Comparison of ENCODE assay signal across 15 mouse cellular contexts in the genomic region with DNA sequence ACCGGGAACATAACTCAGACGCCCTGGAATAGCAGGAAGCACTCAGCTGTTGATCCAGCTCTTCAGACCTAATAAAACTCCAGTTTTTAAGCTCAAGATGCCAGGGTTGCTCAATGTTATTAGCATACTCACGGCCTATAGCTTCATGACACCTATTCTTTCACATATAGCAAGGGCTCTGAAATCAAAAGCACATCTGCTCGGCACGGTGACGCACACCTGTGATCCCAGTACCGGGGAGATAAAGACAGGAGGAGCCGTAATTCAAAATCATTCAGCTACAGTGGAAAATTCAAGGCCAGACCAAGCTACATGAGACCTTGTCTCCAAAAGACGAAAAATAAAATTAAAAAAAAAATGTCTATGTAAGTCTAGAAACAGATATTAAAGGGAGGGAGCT. TPM values are rescaled to one million over a fixed set of nuclear protein-coding genes. Genes with fewer than 3 reads are reported as not detected.
"Had no signal": no experiment of that assay in that cellular context is flagged by ENCODE, and none has a peak within 500 bp of the region (broad histone marks: within the 10 kb centered on the region; RNA-seq: fewer than 3 reads in every experiment).

No protein-coding gene starts in this region.

- H3K36me3 ChIP-seq: neural tube, embryonic 12.5 days; neural tube, embryonic 13.5 days; neural tube, embryonic 15.5 days; stomach, embryonic 15.5 days had no signal

- H3K27ac ChIP-seq: neural tube, embryonic 12.5 days; neural tube, embryonic 13.5 days; neural tube, embryonic 15.5 days; stomach, embryonic 15.5 days; stomach, postnatal 0 days had no signal

- DNase-seq: retina, postnatal 1 day; right cerebral cortex, adult 18-20 months; right cerebral cortex, postnatal 14 days; right cerebral cortex, postnatal 25 days; right cerebral cortex, postnatal 4 days; spleen, adult 18-20 months; thymus, adult 18-20 months had no signal

- H3K27me3 ChIP-seq: neural tube, embryonic 12.5 days; neural tube, embryonic 13.5 days; neural tube, embryonic 15.5 days; stomach, embryonic 15.5 days had no signal

- H3K4me3 ChIP-seq: neural tube, embryonic 12.5 days; neural tube, embryonic 13.5 days; neural tube, embryonic 15.5 days; stomach, embryonic 15.5 days had no signal

- H3K4me1 ChIP-seq: neural tube, embryonic 12.5 days; neural tube, embryonic 13.5 days; neural tube, embryonic 15.5 days; stomach, embryonic 15.5 days had no signal

RNA-seq across cellular contexts. Expression of gene Gfi1, which starts 24.2 kb away (rescaled TPM):
- polyA plus RNA-seq: neural tube, embryonic 11.5 days; neural tube, embryonic 12.5 days; neural tube, embryonic 14.5 days; neural tube, embryonic 15.5 days; stomach, embryonic 14.5 days had no signal
